Mouse (Mus musculus) naive thymus-derived CD4-positive, alpha-beta T cell, adult 2 months (primary cell): ENCODE results near the gene Gm20388.

ENCODE experiments used
- DNase-seq: peaks from one replicate; pipeline ENCODE4 v3.0.0-alpha.2; 2011; ENCODE audit warnings: low read depth

Gm20388 gene

DNA sequence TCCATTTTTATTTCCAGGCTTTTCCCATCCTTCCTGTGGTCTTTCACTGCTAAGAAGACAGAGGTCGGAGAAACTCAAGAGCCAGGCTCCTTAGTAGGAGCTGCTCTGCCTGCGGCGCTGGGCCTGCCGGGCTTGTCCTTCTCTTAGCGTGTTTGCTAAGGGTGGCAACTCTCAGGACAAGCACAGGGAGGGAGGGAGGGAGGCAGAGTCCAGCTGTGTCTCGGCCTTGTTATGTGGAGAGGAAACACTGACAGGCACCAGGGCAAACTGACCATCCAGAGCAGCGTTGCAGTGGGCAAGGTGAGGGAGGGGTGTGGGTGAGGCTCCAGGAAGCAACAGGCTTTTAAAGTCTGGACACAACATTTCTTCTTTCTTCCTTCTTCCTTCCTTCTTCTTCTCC is 178.9 kb downstream of the Gm20388 start:
- no peak for DNase-seq

DNA sequence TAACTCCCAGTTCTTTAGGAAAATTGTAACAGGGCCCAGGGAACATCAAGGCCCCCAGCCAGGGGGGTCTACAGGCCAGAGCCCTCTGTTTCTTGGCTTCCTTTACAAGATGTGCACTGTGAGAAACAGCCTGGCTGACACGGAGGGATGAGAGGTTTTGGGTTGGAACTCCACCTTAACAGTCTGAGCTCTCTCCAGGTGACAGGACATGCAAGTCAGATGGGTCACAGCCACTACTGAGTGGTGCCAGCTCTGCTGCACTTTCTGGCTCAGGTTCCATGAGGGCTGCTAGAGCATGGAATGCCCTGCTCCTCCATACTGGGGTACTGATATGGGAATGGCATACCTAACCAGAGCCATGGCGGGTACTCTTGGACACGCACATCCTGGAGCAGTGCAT is 180.4 kb downstream of the Gm20388 start:
- DNase-seq, result no peak

DNA sequence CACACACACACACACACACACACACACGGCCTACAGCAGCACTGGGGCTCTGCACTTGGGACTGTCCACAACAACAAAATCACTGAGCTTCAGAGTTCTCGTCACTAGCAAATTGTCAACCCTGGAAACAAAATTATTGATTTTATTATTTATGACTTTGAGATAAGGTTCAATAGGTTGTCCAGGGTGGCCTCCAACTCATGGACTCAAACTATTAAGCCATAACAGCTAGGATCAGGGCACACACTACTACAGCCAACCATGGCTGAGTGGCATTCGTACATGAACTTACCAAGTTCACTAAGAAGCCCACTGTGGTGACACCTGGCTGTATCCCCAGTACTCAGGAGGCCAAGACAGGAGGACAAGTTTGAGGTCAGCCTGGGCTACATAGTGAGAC is 182.5 kb downstream of the Gm20388 start:
- no peak for DNase-seq

DNA sequence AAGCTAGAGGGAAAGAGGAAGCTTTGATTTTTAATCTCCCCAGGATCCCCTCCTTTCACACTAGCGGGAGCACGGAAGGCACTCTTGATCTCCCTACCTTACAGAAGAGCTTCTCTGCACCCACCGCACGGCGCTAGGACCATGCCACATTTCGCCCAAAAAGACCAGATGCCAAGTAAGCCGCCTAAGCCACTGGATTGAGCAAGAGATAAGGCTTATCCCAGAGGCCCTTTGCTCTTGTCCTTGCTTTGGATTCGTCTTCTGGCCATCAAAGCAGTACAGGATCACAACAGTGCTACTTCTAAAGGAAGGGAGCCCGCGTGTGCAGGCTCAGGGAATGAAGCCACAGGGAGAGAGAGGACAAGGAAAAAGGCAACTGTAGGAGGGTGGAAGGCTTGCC is 184.2 kb downstream of the Gm20388 start:
- no peak for DNase-seq

DNA sequence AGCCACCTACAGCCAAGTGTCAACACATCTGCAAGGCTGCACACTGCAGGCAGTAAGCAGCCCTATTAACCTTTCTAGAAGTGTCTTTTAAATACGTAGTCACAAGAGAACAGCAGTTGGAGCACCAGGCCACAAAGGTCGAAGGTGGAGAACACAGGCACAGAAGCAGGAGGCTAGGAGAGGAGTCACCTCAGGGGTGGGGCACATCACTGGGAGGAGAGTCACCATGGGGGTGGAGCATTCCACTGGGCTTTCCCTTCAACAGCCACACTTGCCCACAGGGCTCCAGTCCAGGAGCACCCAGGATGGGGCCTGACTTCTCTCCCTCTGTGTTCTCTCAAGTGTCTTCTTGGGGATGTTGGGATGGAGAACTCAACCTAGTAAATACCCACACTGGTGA is 185.8 kb downstream of the Gm20388 start:
- DNase-seq, result no peak

DNA sequence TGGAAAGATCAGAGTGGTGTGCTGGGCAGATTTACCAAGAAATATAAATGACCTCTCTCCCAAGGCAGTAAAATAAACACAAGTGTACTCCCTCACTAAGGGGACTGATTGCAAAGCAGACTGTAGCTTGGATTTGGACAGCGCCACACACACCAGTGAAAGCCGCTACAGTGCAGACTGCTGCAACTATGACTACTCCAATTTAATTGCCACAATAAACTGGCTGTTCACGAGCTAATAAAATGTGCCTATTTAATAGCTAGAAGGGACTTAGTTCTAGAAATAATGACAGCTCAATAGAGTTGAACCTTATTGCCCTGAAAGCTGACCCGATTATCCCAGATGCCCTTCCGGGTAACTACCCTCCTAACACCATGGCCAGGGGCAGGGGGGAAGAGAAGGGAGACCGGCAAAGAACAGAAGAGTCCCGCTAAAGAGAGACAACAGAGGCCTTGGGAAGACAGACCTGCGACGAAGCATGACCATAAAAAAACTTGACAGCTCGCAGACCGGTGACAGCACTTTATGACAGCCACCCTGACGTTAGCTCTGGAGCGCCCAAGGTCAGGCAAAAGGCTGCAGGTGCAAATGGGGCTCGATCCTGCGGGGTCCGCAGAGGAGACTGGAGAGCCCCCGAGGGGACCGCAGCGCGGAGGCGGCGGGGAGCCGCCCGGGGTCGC is 189.9 kb downstream of the Gm20388 start:
- no peak for DNase-seq

DNA sequence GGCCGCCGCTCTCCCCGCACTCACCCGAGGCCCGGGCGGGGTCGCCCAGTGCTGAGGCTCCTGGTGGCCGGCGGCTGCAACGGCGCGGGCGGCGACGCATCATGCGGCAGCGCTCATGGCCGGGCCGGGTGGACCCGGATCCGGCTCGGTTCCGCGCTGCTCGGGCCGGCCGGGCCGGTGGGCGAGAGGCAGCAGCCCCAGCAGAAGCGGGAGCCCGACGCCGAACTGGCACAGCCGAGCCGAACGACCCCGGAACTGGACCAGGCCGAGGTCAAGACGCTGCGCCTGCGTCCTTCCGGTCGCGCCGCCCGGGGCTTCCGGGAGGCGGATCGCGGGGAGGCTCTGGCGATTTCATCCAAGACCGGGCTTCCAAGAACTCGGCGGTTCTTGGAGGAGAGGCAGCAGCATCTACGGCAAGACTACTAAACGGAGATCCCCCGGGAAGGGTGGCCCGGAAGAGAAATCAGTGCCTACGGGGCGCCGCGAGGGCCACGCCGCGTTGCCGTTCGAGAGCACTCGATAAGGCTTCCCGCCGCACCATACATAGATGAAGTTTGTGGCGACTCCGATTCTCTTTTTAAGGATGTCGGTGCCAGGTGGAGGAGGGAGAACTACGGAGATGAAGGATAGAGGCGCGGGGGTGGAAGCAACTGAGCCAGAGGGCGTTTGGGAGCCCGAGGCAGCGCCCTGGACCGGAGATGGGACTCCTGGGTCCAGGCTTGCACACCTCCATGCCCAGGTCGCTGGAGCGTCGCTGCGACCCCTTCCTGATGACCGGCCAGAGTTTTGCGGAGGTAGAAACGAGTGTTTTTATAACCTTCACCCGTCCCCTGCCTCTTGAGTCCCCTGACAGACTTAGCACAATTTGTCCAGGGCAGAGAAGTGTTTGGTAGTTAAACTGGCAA is 190.7 kb downstream of the Gm20388 start, which contains the start of gene Zdhhc7:
Gene Zdhhc7 (minus strand): TSS at position 415 of the 905 bp plus-strand sequence.
- peak; percentile 80 for DNase-seq

DNA sequence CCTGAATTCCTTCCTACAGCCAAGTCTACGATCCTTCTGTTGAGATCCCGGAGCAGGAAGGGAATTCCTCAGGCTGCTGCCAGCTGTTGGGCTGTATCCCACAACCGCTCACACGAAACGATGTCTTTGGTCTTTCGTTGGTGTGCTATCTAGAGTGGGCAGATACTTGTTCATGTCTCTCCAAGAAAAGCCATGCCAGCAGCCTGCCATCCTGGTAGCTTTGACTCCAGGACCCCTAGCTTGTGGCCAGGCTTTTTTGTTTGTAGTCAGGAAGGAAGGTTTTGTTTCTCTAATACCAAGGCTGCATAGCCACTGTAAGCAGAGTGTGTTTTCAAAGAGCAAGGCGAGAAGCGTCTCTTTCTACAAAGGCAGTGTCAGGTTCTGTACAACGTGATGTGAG is 193.3 kb downstream of the Gm20388 start:
- no peak for DNase-seq

DNA sequence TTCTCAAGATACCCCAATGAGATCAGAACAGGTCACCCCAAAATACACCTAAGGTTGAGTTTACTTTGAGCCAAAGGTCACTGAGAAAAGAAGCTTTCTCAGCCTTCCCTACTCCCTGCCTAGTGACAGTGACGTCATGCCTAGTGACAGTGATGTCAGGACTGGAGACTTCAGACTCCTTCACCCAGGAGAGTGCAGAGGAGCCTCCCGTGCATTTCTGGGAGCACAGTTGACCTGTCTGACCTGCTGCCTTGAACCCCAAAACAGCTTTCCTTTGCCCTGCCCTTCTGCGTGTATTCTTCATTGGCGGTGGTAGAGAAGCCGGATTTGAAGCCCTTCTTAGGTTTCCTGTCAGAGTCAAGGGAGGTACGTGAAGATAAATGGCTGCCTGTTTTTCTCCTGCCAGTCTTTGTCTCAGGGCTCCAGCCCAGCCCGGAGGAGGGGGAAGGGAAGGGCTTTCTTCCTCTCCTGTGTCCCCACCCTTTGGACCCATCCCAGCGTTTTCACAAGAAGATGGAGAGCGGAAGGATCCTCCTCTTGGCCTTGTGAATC is 194.2 kb downstream of the Gm20388 start:
- peak; percentile 69 for DNase-seq

DNA sequence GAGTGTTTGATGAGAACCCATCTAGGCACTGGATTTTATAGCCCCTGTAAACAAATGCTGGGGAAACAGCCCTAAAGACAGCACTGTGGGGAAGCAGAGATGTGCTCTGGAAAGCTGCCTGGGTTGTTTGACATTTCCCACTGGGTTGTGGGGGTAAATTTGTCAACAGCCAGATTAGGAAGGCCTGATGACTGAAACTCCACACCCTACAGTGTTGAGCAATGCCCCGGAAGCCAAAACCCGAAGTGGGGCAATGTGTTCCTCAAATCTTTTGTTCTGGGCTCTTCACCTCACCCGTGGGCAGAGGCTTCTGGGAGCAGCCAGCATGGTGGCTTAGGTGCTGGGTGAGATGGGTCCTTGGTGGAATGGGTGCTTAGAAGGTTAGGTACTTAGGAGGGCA is 198.5 kb downstream of the Gm20388 start:
- DNase-seq, result no peak

DNA sequence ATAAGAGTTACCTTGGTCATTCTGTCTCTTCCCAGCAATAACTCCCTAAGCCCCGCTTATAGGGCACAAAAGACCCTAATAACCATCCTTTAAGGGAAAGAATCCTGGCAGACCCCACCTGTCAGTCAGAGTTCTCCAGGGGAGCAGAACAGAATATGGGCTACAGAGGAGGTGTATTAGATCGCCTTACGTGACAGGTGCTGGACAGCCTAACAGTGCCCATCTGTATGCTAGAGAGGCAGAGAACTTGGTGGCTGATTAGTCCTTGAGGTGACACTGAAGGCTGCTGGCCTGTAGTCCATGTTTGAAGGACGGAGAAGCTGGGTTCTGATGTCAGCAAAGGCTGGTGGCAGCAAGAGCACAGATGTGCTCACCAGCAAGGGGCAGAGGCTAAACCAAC is 200.3 kb downstream of the Gm20388 start:
- DNase-seq, result no peak

DNA sequence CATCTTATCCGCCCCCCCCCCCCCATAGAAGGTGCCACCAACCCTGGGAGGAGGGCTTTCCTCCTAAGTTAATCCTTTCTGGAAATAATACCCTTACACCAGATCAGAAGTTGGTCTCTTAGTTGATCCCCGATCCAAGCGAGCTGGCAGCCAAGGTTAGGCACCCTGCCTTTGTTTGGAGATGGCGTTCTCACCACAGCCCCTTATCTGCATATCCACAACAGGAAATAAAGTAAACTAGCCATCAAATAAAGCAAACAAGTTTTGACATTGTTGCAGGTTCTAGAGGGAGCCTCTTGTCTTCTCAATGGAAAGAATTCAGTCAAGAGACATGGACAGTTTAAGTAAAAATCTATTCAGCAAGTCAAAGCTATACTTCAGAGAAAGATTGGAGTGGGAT is 200.7 kb downstream of the Gm20388 start:
- no peak for DNase-seq

DNA sequence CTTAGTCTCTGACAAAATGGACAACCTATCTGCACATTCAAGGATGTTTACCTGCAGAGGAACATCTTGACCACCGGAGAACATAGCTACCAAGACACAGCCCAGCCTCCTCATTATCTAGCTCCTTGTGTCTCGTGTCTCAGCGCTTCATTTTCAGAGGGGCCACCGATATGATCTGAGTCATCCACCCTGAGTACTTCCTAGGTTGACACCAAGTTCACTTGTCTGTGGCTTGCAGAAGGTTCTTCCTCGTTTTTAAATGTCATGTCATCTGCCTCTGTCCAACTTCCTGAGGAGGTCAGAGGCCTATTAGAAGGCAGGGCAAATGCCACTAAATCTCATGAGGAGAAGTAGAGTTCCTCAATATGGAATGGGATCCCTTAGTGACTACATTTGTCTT is 201.9 kb downstream of the Gm20388 start:
- peak; percentile 18 for DNase-seq

DNA sequence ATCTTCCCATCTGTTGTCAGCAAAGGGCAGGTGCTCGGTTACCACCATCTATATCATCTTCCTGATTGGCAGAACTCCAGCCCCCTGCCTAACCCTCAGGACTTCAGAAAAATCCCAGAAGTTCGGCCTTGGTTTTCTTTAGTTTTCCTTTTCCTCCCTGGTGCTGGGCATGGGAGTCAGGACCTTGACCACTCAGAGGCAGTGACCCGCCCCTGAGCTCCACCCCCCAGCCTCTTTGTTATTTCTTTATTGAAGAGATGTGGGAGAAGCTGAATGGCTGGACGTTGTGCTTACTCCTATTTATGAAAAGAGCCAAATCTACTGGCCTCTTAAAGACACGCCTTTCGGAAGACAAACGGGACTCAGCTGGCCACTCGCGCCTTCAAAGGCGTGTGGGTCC is 202.7 kb downstream of the Gm20388 start:
- DNase-seq, result no peak

DNA sequence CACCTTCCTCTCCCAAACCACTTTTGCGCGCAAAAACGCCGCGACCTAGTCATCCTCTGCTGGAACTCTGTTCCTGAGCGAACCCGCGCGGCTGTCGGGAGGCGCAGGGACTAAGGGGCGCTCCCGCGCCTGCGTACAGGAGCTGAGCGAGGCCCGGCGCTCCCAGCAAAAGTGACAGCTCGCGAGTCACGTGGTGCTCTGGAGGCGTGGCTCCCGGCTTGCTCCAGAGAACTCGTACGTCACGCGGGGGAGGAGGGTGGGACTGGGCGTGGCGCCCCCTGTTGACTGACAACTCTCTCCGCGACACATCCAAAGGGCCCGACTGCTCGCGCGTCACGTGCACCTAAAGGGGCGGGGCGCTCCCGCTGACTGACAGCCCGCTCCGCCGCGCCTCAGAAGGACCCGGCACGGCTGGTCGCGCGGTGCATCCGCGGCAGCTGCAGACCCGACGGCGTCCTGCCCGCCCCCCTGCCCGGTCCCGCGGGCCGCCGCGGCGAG is 203.2 kb downstream of the Gm20388 start, which contains the start of gene 6430548M08Rik:
Gene 6430548M08Rik (plus strand): TSS at position 395 of the 498 bp plus-strand sequence.
- DNase-seq, result peak; percentile 100

DNA sequence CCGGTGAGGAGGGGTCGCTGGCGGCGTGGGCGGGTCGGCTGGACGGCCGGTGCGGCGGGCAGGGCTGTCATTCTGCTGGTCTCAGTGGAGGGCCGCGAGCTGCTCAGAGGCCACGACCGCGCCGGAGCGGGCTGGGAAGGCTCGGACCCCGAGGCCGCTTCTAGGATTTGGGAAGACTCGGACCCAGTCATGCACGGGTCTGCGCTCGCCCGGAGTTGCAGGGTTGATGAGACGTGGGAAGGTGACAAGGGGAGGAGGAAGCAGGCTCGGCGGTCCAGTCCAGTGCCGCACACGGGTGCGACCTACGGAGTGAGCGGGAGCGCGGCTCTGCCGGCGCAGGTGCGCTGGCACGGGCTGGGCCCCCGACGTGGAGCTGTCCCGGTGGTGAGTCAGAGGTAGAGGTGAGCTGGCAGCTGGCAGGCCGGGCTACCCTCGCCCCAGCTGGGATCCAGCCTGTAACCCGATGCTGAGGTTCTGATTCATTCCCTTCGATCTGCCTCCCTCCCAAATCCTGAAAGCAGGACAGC is 203.7 kb downstream of the Gm20388 start:
- peak; percentile 55 for DNase-seq

DNA sequence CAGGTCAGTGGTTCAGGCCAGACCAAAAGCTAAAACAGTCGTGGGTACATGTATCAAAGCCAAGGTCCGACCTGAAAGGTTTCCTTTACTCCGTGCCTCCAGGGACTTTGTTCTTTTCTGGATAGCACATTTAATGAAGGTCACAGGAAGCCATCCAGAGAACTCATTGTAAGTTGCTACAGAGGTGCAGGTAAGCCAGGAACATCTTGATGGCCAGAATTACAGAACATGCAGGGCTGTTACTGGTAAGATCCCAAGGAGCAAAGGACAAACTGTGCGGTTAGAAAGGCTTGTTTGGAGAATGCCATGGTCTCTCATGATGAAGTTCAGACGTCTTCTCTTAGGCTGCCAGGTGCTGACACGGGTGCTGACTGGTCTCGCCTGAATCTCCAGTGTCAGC is 206.0 kb downstream of the Gm20388 start:
- DNase-seq, result no peak

DNA sequence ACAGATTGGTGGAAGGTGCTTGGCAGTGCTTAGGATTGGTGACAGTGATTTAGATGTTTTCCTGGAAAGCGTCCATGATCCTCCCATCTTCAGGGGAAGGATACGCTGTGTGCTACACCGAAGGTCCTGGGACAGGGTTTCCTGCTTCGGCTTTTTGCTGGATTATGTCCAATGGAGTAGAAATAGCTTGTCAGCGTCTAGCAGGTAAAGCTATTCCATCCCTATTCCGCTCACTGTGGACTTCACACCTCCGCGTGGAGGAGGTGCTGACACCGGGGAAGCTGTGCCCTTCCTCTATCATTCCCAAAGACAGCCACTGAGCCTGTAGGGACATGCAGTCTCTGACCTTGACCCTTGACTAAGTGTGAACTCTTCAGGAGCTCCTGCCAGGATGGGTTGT is 207.5 kb downstream of the Gm20388 start:
- no peak for DNase-seq

DNA sequence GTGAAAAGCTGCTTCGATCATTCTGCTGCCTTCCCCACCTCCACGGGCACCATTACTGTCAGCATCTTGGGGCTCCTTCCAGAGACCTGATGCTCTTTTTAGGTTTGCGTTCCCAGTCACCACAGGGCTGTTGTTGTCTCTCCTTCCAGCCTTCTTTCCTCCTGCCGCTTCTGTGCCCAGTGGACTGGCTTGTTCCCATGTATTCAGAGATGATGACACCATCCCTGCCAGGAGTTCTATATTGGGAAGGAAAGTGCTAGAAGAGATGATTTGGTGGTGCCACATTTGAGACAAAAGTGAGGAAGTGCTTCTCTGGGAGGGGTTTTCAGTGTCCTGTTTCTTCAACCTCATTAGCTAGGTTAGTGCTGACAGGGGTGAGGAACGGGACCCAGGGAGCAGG is 208.2 kb downstream of the Gm20388 start:
- no peak for DNase-seq

DNA sequence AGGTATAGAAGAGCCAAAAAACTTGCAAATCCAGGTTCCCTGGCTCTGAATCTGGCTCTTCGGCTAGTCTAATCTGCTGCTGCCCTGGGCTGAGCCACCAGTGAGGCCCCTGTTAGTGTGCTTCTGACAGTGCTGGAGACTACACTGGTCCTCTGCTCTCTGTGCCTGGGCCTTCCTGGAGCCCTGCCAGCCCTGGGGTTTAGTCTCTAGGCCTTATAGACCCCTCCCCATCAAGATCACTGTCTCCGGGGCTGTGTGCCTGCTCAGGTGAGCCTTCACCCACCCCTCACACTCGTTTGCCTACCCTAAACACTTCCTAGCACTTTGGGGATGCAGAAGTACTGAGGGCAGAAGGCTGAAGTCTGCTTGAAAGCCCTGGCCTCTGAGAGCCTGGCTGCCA is 208.8 kb downstream of the Gm20388 start:
- DNase-seq, result no peak

DNA sequence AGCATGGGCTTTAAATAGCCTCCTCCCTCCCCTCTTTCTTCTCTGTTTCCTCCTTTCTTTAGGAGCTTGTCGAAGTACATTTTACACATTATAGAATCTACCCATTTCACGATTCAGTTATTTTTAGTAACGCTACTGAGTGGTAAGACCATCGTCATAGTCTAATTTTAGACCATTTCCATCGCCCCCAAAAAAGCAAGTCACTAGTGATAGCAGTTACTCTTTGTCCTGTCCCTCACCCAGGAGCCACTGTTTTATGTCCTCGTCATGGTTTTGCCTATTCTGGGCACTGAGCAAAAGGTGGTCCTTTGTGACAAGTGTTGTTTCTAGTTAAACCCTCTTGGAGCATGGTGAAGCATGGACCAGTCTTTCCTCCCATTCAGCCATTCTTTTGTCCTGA is 209.3 kb downstream of the Gm20388 start:
- DNase-seq, result no peak

DNA sequence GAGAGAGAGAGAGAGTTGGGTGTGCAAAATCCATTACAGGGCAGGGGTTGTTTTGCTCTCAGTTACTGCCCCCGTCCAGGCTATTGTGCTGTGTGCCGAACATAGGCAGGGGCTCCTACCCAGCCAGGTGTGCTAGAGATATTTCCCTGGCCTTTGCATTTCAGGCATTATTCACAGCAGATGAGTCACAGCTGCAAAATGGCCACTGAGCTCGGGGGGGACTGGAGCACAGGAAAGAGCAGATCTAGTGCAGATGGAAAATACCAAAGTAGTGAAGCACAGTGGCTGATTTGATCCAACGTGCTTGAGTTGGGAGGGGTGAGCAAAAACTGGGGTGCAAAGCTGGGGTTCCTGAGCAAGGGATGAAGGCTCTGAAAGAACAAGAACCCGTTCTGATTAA is 210.3 kb downstream of the Gm20388 start:
- no peak for DNase-seq

DNA sequence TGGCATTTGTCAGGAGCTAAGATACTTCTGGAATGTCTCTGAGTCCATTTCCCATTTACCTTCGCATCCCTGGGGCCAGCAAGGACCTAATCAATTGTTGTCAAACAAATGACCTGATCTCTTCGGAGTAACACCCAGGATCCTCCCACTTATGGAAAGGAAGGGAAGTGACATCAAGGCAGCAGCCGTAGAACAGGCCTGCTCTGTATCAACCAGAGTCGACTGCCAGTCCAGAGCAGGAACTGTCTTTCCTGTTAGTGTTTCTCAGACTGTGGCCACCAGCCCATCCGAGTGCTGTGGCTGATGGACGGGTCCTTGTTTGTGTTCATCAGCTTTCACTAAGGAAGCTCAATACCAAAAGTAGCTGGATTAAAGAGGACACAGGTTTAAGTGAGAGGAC is 213.6 kb downstream of the Gm20388 start:
- no peak for DNase-seq
